Comparison of ENCODE assay signal across 19 mouse cellular contexts in the genomic region with DNA sequence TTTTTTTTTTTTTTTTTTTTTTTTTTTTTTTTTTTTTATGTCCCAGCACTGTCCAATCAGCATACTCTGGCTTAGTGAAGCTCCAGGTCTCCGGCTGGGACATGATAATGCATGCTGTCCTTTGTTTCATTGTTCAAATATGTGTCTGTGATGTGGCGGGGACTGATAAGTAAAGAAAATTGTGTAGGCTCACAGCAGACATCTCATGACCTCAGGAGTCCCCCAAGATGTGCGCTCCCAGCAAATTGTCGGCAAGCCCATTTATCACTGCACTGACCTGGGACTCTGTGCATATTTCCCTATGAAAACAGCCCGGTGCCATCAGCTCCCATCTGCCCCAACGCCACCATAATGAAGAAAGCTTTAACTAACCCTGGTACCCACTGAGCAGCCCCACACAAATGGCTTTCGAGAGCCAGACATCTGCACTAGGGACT.
DNase-seq lines count a peak whose midpoint lies in the region; ATAC-seq and TF ChIP-seq lines count a peak whose summit lies in the region.
"Had no signal": no experiment of that assay in that cellular context is flagged by ENCODE, and none has a peak within 500 bp of the region (broad histone marks: within the 10 kb centered on the region; RNA-seq: fewer than 3 reads in every experiment).

No protein-coding gene starts in this region.

- peak; percentile 44 for ATAC-seq in hindbrain, embryonic 16.5 days
- ATAC-seq in midbrain, embryonic 14.5 days (ENCODE audit: low FRiP score, low TSS enrichment), result peak; percentile 47; the same call in 1 of the 2 replicates
- ATAC-seq in liver, postnatal 0 days, result no peak
- ATAC-seq: intestine, postnatal 0 days had no signal

- H3K9ac ChIP-seq in ES-E14 (ENCODE audit: insufficient read depth, low read depth, low read length, poor library complexity, severe bottlenecking) (no peak overlapping the region), MEL (ENCODE audit: control insufficient read depth, low read depth, low read length, poor library complexity, severe bottlenecking) (no peak overlapping the region)
- H3K9ac ChIP-seq in hindbrain, embryonic 16.5 days (ENCODE audit: low read depth, low read length), result no peak overlapping the region
- H3K9ac ChIP-seq in midbrain, embryonic 14.5 days (replicated peaks; ENCODE audit: low read length), result no peak overlapping the region
- H3K9ac ChIP-seq in liver, postnatal 0 days (replicated peaks), result no peak overlapping the region
- H3K9ac ChIP-seq: embryonic facial prominence, embryonic 12.5 days; heart, embryonic 13.5 days; limb, embryonic 13.5 days; liver, embryonic 14.5 days had no signal

- no peak for TF ChIP-seq CTCF in MEL (IDR thresholded peaks at IDR 0.05 in 2 of 3, conservative IDR thresholded peaks at IDR 0.05 in 1 of 3; ENCODE audit: control insufficient read depth in 1 of 3, insufficient read depth in 1 of 3, low read depth in 2 of 3, low read length in 3 of 3, poor library complexity in 1 of 3, severe bottlenecking in 1 of 3)
- no peak for TF ChIP-seq CTCF in liver, postnatal 0 days (IDR thresholded peaks at IDR 0.05; ENCODE audit: low read depth)

- in situ Hi-C loops in ES-E14 (cut with MboI; ENCODE audit: low sequenced_read_pairs in 2 of 2, unreplicated experiment in 2 of 2), result no loop called here

- TF ChIP-seq EP300 in MEL (IDR thresholded peaks at IDR 0.05; ENCODE audit: low read depth in 1 of 2, low read length in 2 of 2), result no peak
- no peak for TF ChIP-seq EP300 in liver, postnatal 0 days (IDR thresholded peaks at IDR 0.05; ENCODE audit: low read depth)

- H3K36me3 ChIP-seq in ES-E14 (ENCODE audit: control insufficient read depth, insufficient read depth, low read length, poor library complexity, severe bottlenecking) (no peaks in the 10 kb centered on the region), MEL (ENCODE audit: control insufficient read depth in 1 of 2, insufficient read depth in 2 of 2, low read length in 2 of 2) (no peaks in the 10 kb centered on the region)
- no peaks in the 10 kb centered on the region for H3K36me3 ChIP-seq in hindbrain, embryonic 16.5 days (ENCODE audit: control insufficient read depth, insufficient read depth, low read length)
- H3K36me3 ChIP-seq in midbrain, embryonic 14.5 days (ENCODE audit: control insufficient read depth, insufficient read depth, low read length), result no peaks in the 10 kb centered on the region
- H3K36me3 ChIP-seq in liver, postnatal 0 days (replicated peaks; ENCODE audit: insufficient read depth, low read length), result no peaks in the 10 kb centered on the region
- H3K36me3 ChIP-seq: embryonic facial prominence, embryonic 12.5 days; heart, embryonic 13.5 days; limb, embryonic 13.5 days had no signal

- H3K79me2 ChIP-seq in MEL (ENCODE audit: control insufficient read depth, insufficient read depth, low read length, poor library complexity), result no peaks in the 10 kb centered on the region

- H3K9me3 ChIP-seq in ES-E14 (ENCODE audit: control insufficient read depth, insufficient read depth, low read depth, low read length) (no peaks in the 10 kb centered on the region), MEL (replicated peaks; ENCODE audit: insufficient read depth, low read length) (no peaks in the 10 kb centered on the region)
- no peaks in the 10 kb centered on the region for H3K9me3 ChIP-seq in hindbrain, embryonic 16.5 days (ENCODE audit: control insufficient read depth, low read length)
- H3K9me3 ChIP-seq in midbrain, embryonic 14.5 days (ENCODE audit: control insufficient read depth, low read length), result no peaks in the 10 kb centered on the region
- no peaks in the 10 kb centered on the region for H3K9me3 ChIP-seq in liver, postnatal 0 days (ENCODE audit: low read length)
- H3K9me3 ChIP-seq: embryonic facial prominence, embryonic 12.5 days; heart, embryonic 13.5 days; limb, embryonic 13.5 days had no signal

- H3K4me1 ChIP-seq in ES-E14 (ENCODE audit: control insufficient read depth in 2 of 2, insufficient read depth in 2 of 2, low read length in 2 of 2, poor library complexity in 1 of 2) (no peaks in the 10 kb centered on the region), MEL (ENCODE audit: control insufficient read depth in 1 of 2, insufficient read depth in 2 of 2, low read length in 2 of 2) (no peaks in the 10 kb centered on the region)
- H3K4me1 ChIP-seq in hindbrain, embryonic 16.5 days (ENCODE audit: control insufficient read depth, insufficient read depth, low read depth, low read length), result peaks cover 17% of the 10 kb centered on the region
- H3K4me1 ChIP-seq in midbrain, embryonic 14.5 days (ENCODE audit: control insufficient read depth, insufficient read depth, low read length), result peaks cover 34% of the 10 kb centered on the region
- no peaks in the 10 kb centered on the region for H3K4me1 ChIP-seq in liver, postnatal 0 days (ENCODE audit: insufficient read depth)
- H3K4me1 ChIP-seq: embryonic facial prominence, embryonic 12.5 days; heart, embryonic 13.5 days had no signal

- DNase-seq in ES-E14 (ENCODE audit: low read depth, low spot score) (no peak), MEL (ENCODE audit: low read depth, low spot score) (no peak)
- peak; percentile 55 for DNase-seq in midbrain, embryonic 14.5 days
- no peak for DNase-seq in liver, postnatal 0 days
- no peak for DNase-seq in B cell, adult 2 months
- no peak for DNase-seq in thymus, postnatal 36 days
- DNase-seq: adrenal gland, postnatal 10 days; cerebellum, adult 11-12 months; heart, postnatal 4 days; right cerebral cortex, postnatal 4 days; thymus, postnatal 14 days had no signal

- H3K27me3 ChIP-seq in MEL (ENCODE audit: control insufficient read depth in 1 of 2, insufficient read depth in 2 of 2, low read length in 2 of 2), result no peaks in the 10 kb centered on the region
- no peaks in the 10 kb centered on the region for H3K27me3 ChIP-seq in hindbrain, embryonic 16.5 days (replicated peaks; ENCODE audit: control insufficient read depth, insufficient read depth, low read length)
- no peaks in the 10 kb centered on the region for H3K27me3 ChIP-seq in midbrain, embryonic 14.5 days (ENCODE audit: control insufficient read depth, insufficient read depth, low read length)
- 0 out of 2 replicates have a peak, but pooled peaks cover 2% of the 10 kb centered on the region for H3K27me3 ChIP-seq in liver, postnatal 0 days (ENCODE audit: insufficient read depth, low read length)
- H3K27me3 ChIP-seq: embryonic facial prominence, embryonic 12.5 days had no signal

- TF ChIP-seq RAD21 in MEL (IDR thresholded peaks at IDR 0.05; ENCODE audit: low read depth, low read length), result no peak

- H3K4me2 ChIP-seq in hindbrain, embryonic 16.5 days (ENCODE audit: low read length), result no peak overlapping the region
- no peak overlapping the region for H3K4me2 ChIP-seq in midbrain, embryonic 14.5 days (ENCODE audit: low read length)
- no peak overlapping the region for H3K4me2 ChIP-seq in liver, postnatal 0 days (ENCODE audit: low read depth, low read length)
- H3K4me2 ChIP-seq: embryonic facial prominence, embryonic 12.5 days; heart, embryonic 13.5 days; limb, embryonic 13.5 days had no signal

- H3K27ac ChIP-seq in ES-E14 (ENCODE audit: insufficient read depth, low read depth, low read length, poor library complexity, severe bottlenecking) (no peak overlapping the region), MEL (ENCODE audit: control insufficient read depth, low read depth, low read length) (no peak overlapping the region)
- no peak overlapping the region for H3K27ac ChIP-seq in hindbrain, embryonic 16.5 days (ENCODE audit: low read depth, low read length)
- peak overlapping the region; percentile 80 for H3K27ac ChIP-seq in midbrain, embryonic 14.5 days (replicated peaks; ENCODE audit: low read depth, low read length)
- no peak overlapping the region for H3K27ac ChIP-seq in liver, postnatal 0 days (ENCODE audit: low read depth)
- H3K27ac ChIP-seq: embryonic facial prominence, embryonic 12.5 days; heart, embryonic 13.5 days; kidney, postnatal 0 days; layer of hippocampus, adult 2 months; limb, embryonic 13.5 days; liver, embryonic 14.5 days had no signal

- WGBS in hindbrain, embryonic 16.5 days, result 18% methylated on average over 7 of the region's 7 CpGs
- WGBS in midbrain, embryonic 14.5 days, result 23% methylated on average over 7 of the region's 7 CpGs
- WGBS in liver, postnatal 0 days (ENCODE audit: insufficient replicate concordance), result 62% methylated on average over 7 of the region's 7 CpGs

- H3K4me3 ChIP-seq in ES-E14 (ENCODE audit: insufficient read depth in 1 of 2, low read depth in 1 of 2, low read length in 2 of 2, poor library complexity in 1 of 2, severe bottlenecking in 1 of 2), result no peak overlapping the region
- no peak overlapping the region for H3K4me3 ChIP-seq in MEL (ENCODE audit: control insufficient read depth in 1 of 2, insufficient read depth in 1 of 2, low read depth in 2 of 2, low read length in 2 of 2)
- no peak overlapping the region for H3K4me3 ChIP-seq in hindbrain, embryonic 16.5 days (ENCODE audit: low read length)
- H3K4me3 ChIP-seq in midbrain, embryonic 14.5 days (replicated peaks; ENCODE audit: low read depth, low read length), result no peak overlapping the region
- H3K4me3 ChIP-seq in liver, postnatal 0 days (ENCODE audit: low read depth, low read length), result no peak overlapping the region
- H3K4me3 ChIP-seq: embryonic facial prominence, embryonic 12.5 days; heart, embryonic 13.5 days; layer of hippocampus, adult 2 months; limb, embryonic 13.5 days had no signal

- no peak for TF ChIP-seq POLR2A in MEL (IDR thresholded peaks at IDR 0.05; ENCODE audit: control insufficient read depth in 1 of 2, insufficient read depth in 1 of 2, low read depth in 1 of 2, low read length in 2 of 2, poor library complexity in 1 of 2)

TF ChIP-seq in ES-E14, 5 proteins besides CTCF, POLR2A, EP300 and RAD21:
- TF ChIP-seq ZNF384 (IDR thresholded peaks at IDR 0.05; ENCODE audit: low read depth, low read length), result peak; percentile 36; the same call in 1 of the 2 replicates
- no peak for TF ChIP-seq HCFC1 (IDR thresholded peaks at IDR 0.05; ENCODE audit: borderline replicate concordance, insufficient read depth, low read length)

TF ChIP-seq in MEL, 35 proteins besides CTCF, POLR2A, EP300 and RAD21:
- no peak for TF ChIP-seq E2F4 (IDR thresholded peaks at IDR 0.05; ENCODE audit: borderline replicate concordance, low read depth, low read length)
- TF ChIP-seq UBTF (IDR thresholded peaks at IDR 0.05; ENCODE audit: borderline replicate concordance, insufficient read depth, low read depth, low read length), result no peak
- no peak for TF ChIP-seq SIN3A (IDR thresholded peaks at IDR 0.05; ENCODE audit: low read length)
- peak; percentile 64 for TF ChIP-seq ZNF384 (IDR thresholded peaks at IDR 0.05; ENCODE audit: low read depth, low read length)
